Mouse (Mus musculus) heart, adult 2 months (tissue): Measurements from ENCODE around the gene Nr1h4.

ENCODE experiments used
- CTCF ChIP-seq: fragments of 200-600 bp; IDR thresholded peaks from 2 replicates; pipeline ENCODE4 v1.8.1; 2022; ENCODE audit warnings: antibody characterized with exemption, mild to moderate bottlenecking, moderate library complexity
- EP300 ChIP-seq: fragments of 200-500 bp; IDR thresholded peaks from 2 replicates; pipeline ENCODE4 v1.6.1; 2011; ENCODE audit warnings: low read depth, low read length, control low read depth; ENCODE audit not compliant: insufficient read depth
- POLR2A ChIP-seq: fragments of 200-500 bp; IDR thresholded peaks from 2 replicates; pipeline ENCODE4 v1.6.1; 2011; ENCODE audit warnings: mild to moderate bottlenecking, low read depth, low read length, control low read depth; ENCODE audit not compliant: insufficient read depth

GRCm38 (mm10) chr10:89489459-89489858 is 43.9 kb downstream of the Nr1h4 start:
- TF ChIP-seq CTCF (no peak), POLR2A (no peak), EP300 (no peak)
